Mouse (Mus musculus) heart, adult 2 months (tissue): ENCODE data around the gene Dus4l. TPM values are rescaled to one million over a fixed set of nuclear protein-coding genes. Genes with fewer than 3 reads are reported as not detected.

Source experiments
- DNase-seq, 2 experiments: peaks; one replicate each; pipeline ENCODE4 v3.0.0; 2021
- H3K27ac ChIP-seq: fragments of 200-600 bp; 2 replicates; pipeline ENCODE4 v1.8.1; 2022
- H3K27me3 ChIP-seq: fragments of 200-500 bp; 2 replicates; pipeline ENCODE4 v1.6.1; 2012; ENCODE audit warnings: mild to moderate bottlenecking, low read length, inconsistent platforms, mixed read lengths; ENCODE audit not compliant: control insufficient read depth, insufficient read depth
- H3K36me3 ChIP-seq: fragments of 200-500 bp; 2 replicates; pipeline ENCODE4 v1.6.1; 2012; ENCODE audit warnings: low read length, inconsistent platforms; ENCODE audit not compliant: control insufficient read depth, insufficient read depth
- H3K4me1 ChIP-seq: fragments of 200-500 bp; 2 replicates; pipeline ENCODE4 v1.6.1; 2011; ENCODE audit warnings: low read length; ENCODE audit not compliant: control insufficient read depth, insufficient read depth
- H3K4me3 ChIP-seq: fragments of 200-600 bp; 2 replicates; pipeline ENCODE4 v1.8.1; 2022
- H3K79me2 ChIP-seq: fragments of 200-500 bp; replicated peaks from 2 replicates; pipeline ENCODE4 v1.6.1; 2012; ENCODE audit warnings: mild to moderate bottlenecking, inconsistent platforms, low read length, moderate library complexity, mixed read lengths; ENCODE audit not compliant: control insufficient read depth, insufficient read depth
- H3K9ac ChIP-seq: fragments of 200-500 bp; 2 replicates; pipeline ENCODE4 v1.6.1; 2012; ENCODE audit warnings: low read depth, mild to moderate bottlenecking, control low read depth, inconsistent platforms, low read length, mixed read lengths
- CTCF ChIP-seq: fragments of 200-600 bp; IDR thresholded peaks from 2 replicates; pipeline ENCODE4 v1.8.1; 2022; ENCODE audit warnings: antibody characterized with exemption, mild to moderate bottlenecking, moderate library complexity
- EP300 ChIP-seq: fragments of 200-500 bp; IDR thresholded peaks from 2 replicates; pipeline ENCODE4 v1.6.1; 2011; ENCODE audit warnings: low read depth, low read length, control low read depth; ENCODE audit not compliant: insufficient read depth
- POLR2A ChIP-seq: fragments of 200-500 bp; IDR thresholded peaks from 2 replicates; pipeline ENCODE4 v1.6.1; 2011; ENCODE audit warnings: mild to moderate bottlenecking, low read depth, low read length, control low read depth; ENCODE audit not compliant: insufficient read depth
- WGBS: fragments of 180-500 bp; shearing (Covaris S2); methylation state at CpG from one replicate; pipeline ENCODE4 v1.1.7; 2018; 5-methylcytosine and 5-hydroxymethylcytosine counted together
- intact Hi-C: fragments of 180-260 bp; cut with DNase I; formaldehyde crosslinking; loops from one replicate; pipeline ENCODE4 v1.15.1; 2025
- polyA plus RNA-seq: library from polyadenylated mRNA; depleted of rRNA; stranded (reverse); fragments of >200 nt; gene quantifications from 2 replicates; pipeline ENCODE4 v1.2.3, GENCODE M21; 2012
- total RNA-seq, 2 experiments: library from RNA; stranded (reverse); gene quantifications; 2 replicates each; pipeline ENCODE4 v1.2.3; 2021

The Dus4l gene
- total and polyA plus RNA-seq, 3 experiments, result 3.3 to 8.8 (median 7.9) TPM

DNA sequence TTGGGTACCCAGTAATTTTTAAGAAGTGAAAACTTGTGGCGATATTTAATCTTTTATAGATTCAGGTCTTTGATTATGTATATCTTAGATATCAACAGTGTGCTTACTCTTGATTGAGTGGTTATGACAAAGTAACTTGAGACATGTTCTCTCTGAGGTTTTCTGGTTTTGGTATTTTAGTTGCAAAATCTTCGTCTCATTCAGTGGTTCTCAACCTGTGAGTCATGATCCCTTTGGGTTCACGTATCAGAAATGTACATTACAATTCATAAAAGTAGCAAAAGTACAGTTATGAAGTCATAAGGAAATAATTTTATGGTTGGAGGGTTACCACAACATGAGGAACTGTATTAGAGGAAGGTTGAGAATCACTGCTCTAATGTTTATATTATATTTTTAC is 32.1 kb upstream of the Dus4l start:
- Histone ChIP-seq H3K4me1 (no peaks in the 10 kb centered on the region), H3K9ac (no peak overlapping the region), H3K4me3 (no peak overlapping the region), H3K27me3 (no peaks in the 10 kb centered on the region), H3K27ac (no peak overlapping the region), H3K36me3 (peaks cover 7% of the 10 kb centered on the region), H3K79me2 (no peaks in the 10 kb centered on the region)
- TF ChIP-seq CTCF (no peak), EP300 (no peak), POLR2A (no peak)
- intact Hi-C loops, result no loop called here
- 98% methylated on average over 3 of the region's 3 CpGs for WGBS
- no peak for DNase-seq

GRCm38 (mm10) chr12:31667187-31667586 is 12.6 kb upstream of the Dus4l start:
- no peaks in the 10 kb centered on the region for H3K79me2 ChIP-seq
- intact Hi-C loops, result no loop called here
- no peaks in the 10 kb centered on the region for H3K36me3 ChIP-seq
- H3K4me1 ChIP-seq, result no peaks in the 10 kb centered on the region
- no peak for DNase-seq
- H3K4me3 ChIP-seq, result no peak overlapping the region
- WGBS, result 70% methylated on average over 3 of the region's 3 CpGs
- no peak overlapping the region for H3K9ac ChIP-seq
- H3K27ac ChIP-seq, result no peak overlapping the region
- no peaks in the 10 kb centered on the region for H3K27me3 ChIP-seq
- TF ChIP-seq EP300 (no peak), POLR2A (no peak)

- no peak overlapping the region for H3K27ac ChIP-seq
- intact Hi-C loops, result no loop called here
- no peaks in the 10 kb centered on the region for H3K36me3 ChIP-seq
- DNase-seq, result no peak
- H3K4me3 ChIP-seq, result no peak overlapping the region
- no peaks in the 10 kb centered on the region for H3K79me2 ChIP-seq
- H3K4me1 ChIP-seq, result no peaks in the 10 kb centered on the region
- no peak overlapping the region for H3K9ac ChIP-seq
- TF ChIP-seq POLR2A (no peak), EP300 (no peak), CTCF (no peak)
- no peaks in the 10 kb centered on the region for H3K27me3 ChIP-seq
- 74% methylated on average over 6 of the region's 6 CpGs for WGBS
These were observed 11.4 kb upstream of the Dus4l start for GRCm38 (mm10) chr12:31665999-31666398.

DNA sequence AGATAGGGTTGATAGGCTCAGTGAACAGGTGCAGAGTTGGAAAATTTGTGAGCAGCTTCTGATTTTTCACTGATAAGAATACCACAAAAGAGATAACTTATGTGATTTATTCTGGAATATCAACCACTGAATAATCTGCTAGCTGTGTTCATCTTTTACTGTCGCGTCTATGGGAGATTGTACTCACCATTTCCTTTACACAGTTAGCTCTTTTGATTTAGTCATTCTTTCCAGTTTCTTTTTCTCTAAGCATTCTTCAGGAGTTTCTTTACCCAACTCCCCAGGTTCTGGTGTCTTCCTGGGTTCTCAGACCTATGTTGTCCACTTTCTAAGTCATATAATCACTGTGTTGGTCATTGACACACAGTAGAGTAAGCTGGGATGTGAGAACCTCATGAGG is 2.2 kb upstream of the Dus4l start:
- Histone ChIP-seq H3K4me3 (no peak overlapping the region), H3K27ac (no peak overlapping the region), H3K9ac (no peak overlapping the region), H3K79me2 (no peaks in the 10 kb centered on the region), H3K36me3 (no peaks in the 10 kb centered on the region), H3K4me1 (peaks cover 2% of the 10 kb centered on the region), H3K27me3 (no peaks in the 10 kb centered on the region)
- TF ChIP-seq CTCF (no peak), POLR2A (no peak), EP300 (no peak)
- WGBS, result 88% methylated on average over 2 of the region's 2 CpGs
- DNase-seq, result no peak
- intact Hi-C loops, result loop anchor here (10.0 kb wide), 2 partner anchors 268 to 282 kb away; no protein-coding TSS in a partner anchor

GRCm38 (mm10) chr12:31654965-31655477 is 395 bp upstream of the Dus4l start:
- H3K9ac ChIP-seq, result peak overlapping the region; percentile 72
- under 1% methylated on average over 29 of the region's 29 CpGs for WGBS
- no peaks in the 10 kb centered on the region for H3K27me3 ChIP-seq
- H3K36me3 ChIP-seq, result no peaks in the 10 kb centered on the region
- peak overlapping the region; percentile 89 for H3K4me3 ChIP-seq
- no peak for DNase-seq
- no peak for TF ChIP-seq POLR2A
- TF ChIP-seq CTCF, result peak; percentile 76
- intact Hi-C loops, result loop anchor here (1.0 to 10.0 kb wide), 5 partner anchors 21 to 280 kb away; partner anchors contain the start of genes Bcap29 and Cbll1
- H3K79me2 ChIP-seq, result no peaks in the 10 kb centered on the region
- peaks cover 2% of the 10 kb centered on the region for H3K4me1 ChIP-seq
- peak overlapping the region; percentile 97 for H3K27ac ChIP-seq

- Histone ChIP-seq H3K4me1 (peaks cover 2% of the 10 kb centered on the region), H3K36me3 (no peaks in the 10 kb centered on the region), H3K27me3 (no peaks in the 10 kb centered on the region), H3K27ac (no peak overlapping the region), H3K79me2 (no peaks in the 10 kb centered on the region), H3K4me3 (no peak overlapping the region), H3K9ac (no peak overlapping the region)
- intact Hi-C loops, result loop anchor here (1.0 to 10.0 kb wide), 5 partner anchors 19 to 279 kb away; partner anchors contain the start of genes Bcap29 and Cbll1
- TF ChIP-seq POLR2A, result no peak
- TF ChIP-seq CTCF, result no peak
- TF ChIP-seq EP300, result no peak
- DNase-seq, result no peak
- 75% methylated on average over 5 of the region's 5 CpGs for WGBS
These were observed 1.0 kb downstream of the Dus4l start for GRCm38 (mm10) chr12:31653611-31654010.

GRCm38 (mm10) chr12:31635240-31635607 is 19.4 kb downstream of the Dus4l start:
- Histone ChIP-seq H3K36me3 (peaks cover 7% of the 10 kb centered on the region; the same call in 1 of the 2 replicates), H3K27me3 (no peaks in the 10 kb centered on the region), H3K79me2 (no peaks in the 10 kb centered on the region), H3K4me3 (no peak overlapping the region), H3K9ac (peak overlapping the region; percentile 96; the same call in 1 of the 2 replicates), H3K4me1 (peaks cover 1% of the 10 kb centered on the region), H3K27ac (no peak overlapping the region; the same call in 1 of the 2 replicates)
- WGBS, result 96% methylated on average over 3 of the region's 3 CpGs
- DNase-seq, result no peak
- TF ChIP-seq EP300 (no peak), CTCF (no peak), POLR2A (no peak)
- intact Hi-C loops, result loop anchor here (5.0 kb wide), 1 partner anchor 133 kb away; no protein-coding TSS in a partner anchor
